ENCODE assay signal across 10 mouse cellular contexts in genomic region chr16:91548586-91548985, GRCm38 (mm10). TPM values are rescaled to one million over a fixed set of nuclear protein-coding genes. Genes with fewer than 3 reads are reported as not detected.
A peak's percentile ranks its signal among the peaks of the same experiment; 100 is the strongest.
DNase-seq lines count a peak whose midpoint lies in the region; ATAC-seq and TF ChIP-seq lines count a peak whose summit lies in the region.
"Had no signal": no experiment of that assay in that cellular context is flagged by ENCODE, and none has a peak within 500 bp of the region (broad histone marks: within the 10 kb centered on the region; RNA-seq: fewer than 3 reads in every experiment).

No protein-coding gene starts in this region.

- intact Hi-C loops in heart, adult 2 months (cut with DNase I): loop anchor here (5.0 kb wide), 2 partner anchors 36 to 49 kb away; partner anchors contain the start of gene Tmem50b
- intact Hi-C loops in heart, postnatal 36 days (cut with DNase I): loop anchor here (5.0 kb wide), 1 partner anchor 49 kb away; the partner anchor contains the start of gene Tmem50b

- peaks cover 28% of the 10 kb centered on the region for H3K4me1 ChIP-seq in heart, adult 2 months (ENCODE audit: control insufficient read depth, insufficient read depth, low read length)
- peaks cover 3% of the 10 kb centered on the region; the same call in 1 of the 2 replicates for H3K4me1 ChIP-seq in forebrain, embryonic 14.5 days (ENCODE audit: control insufficient read depth, insufficient read depth, low read length)
- H3K4me1 ChIP-seq in liver, embryonic 11.5 days (replicated peaks; ENCODE audit: control insufficient read depth, insufficient read depth, low read length): peaks cover 62% of the 10 kb centered on the region

- TF ChIP-seq CTCF in heart, adult 2 months (IDR thresholded peaks at IDR 0.05): no peak

- DNase-seq in heart, adult 2 months: no peak
- DNase-seq in heart, postnatal 36 days: no peak
- peak; percentile 35 for DNase-seq in CD4-positive, CD25-positive, alpha-beta regulatory T cell, adult 2 months (ENCODE audit: low read depth, low spot score)
- DNase-seq in forebrain, embryonic 14.5 days (ENCODE audit: low spot score): no peak
- no peak for DNase-seq in liver, embryonic 11.5 days (ENCODE audit: low spot score)
- DNase-seq in adrenal gland, postnatal 4 days (ENCODE audit: low spot score in 2 of 2): no peak
- DNase-seq in layer of hippocampus, postnatal 36 days: no peak
- no peak for DNase-seq in cerebellum, adult 11-12 months
- DNase-seq: cerebellum, postnatal 10 days; kidney, adult 11 months had no signal

- peak overlapping the region; percentile 55 for H3K9ac ChIP-seq in heart, adult 2 months (ENCODE audit: low read depth, low read length)
- H3K9ac ChIP-seq in forebrain, embryonic 14.5 days (ENCODE audit: low read length): peak overlapping the region; percentile 10; the same call in 1 of the 2 replicates
- peak overlapping the region; percentile 11 for H3K9ac ChIP-seq in liver, embryonic 11.5 days (ENCODE audit: low read depth, low read length)

- H3K27me3 ChIP-seq in heart, adult 2 months (ENCODE audit: control insufficient read depth, insufficient read depth, low read length): no peaks in the 10 kb centered on the region
- no peaks in the 10 kb centered on the region for H3K27me3 ChIP-seq in forebrain, embryonic 14.5 days (replicated peaks; ENCODE audit: control insufficient read depth, insufficient read depth, low read length)
- no peaks in the 10 kb centered on the region for H3K27me3 ChIP-seq in liver, embryonic 11.5 days (replicated peaks; ENCODE audit: control insufficient read depth, insufficient read depth, low read length)

- peaks cover 3% of the 10 kb centered on the region for H3K79me2 ChIP-seq in heart, adult 2 months (replicated peaks; ENCODE audit: control insufficient read depth, insufficient read depth, low read length)

- no peaks in the 10 kb centered on the region for H3K9me3 ChIP-seq in forebrain, embryonic 14.5 days (replicated peaks; ENCODE audit: control insufficient read depth, low read length)
- no peaks in the 10 kb centered on the region for H3K9me3 ChIP-seq in liver, embryonic 11.5 days (ENCODE audit: control insufficient read depth, low read length)

- 24% methylated on average over 5 of the region's 5 CpGs for WGBS in heart, adult 2 months
- WGBS in forebrain, embryonic 14.5 days: 42% methylated on average over 5 of the region's 5 CpGs
- WGBS in liver, embryonic 11.5 days: 34% methylated on average over 5 of the region's 5 CpGs

- TF ChIP-seq POLR2A in heart, adult 2 months (IDR thresholded peaks at IDR 0.05; ENCODE audit: insufficient read depth, low read depth, low read length): 0 out of 2 replicates have a peak, but pooled peaks have one; percentile 31

- peak overlapping the region; percentile 96 for H3K27ac ChIP-seq in heart, adult 2 months
- no peak overlapping the region for H3K27ac ChIP-seq in forebrain, embryonic 14.5 days (ENCODE audit: low read depth, low read length)
- H3K27ac ChIP-seq in liver, embryonic 11.5 days (ENCODE audit: low read depth, low read length): 0 out of 2 replicates have a peak overlapping the region, but pooled peaks have one; percentile 1

- H3K4me3 ChIP-seq in heart, adult 2 months: peak overlapping the region; percentile 96
- H3K4me3 ChIP-seq in forebrain, embryonic 14.5 days (ENCODE audit: low read depth, low read length): peak overlapping the region; percentile 7
- H3K4me3 ChIP-seq in liver, embryonic 11.5 days (ENCODE audit: low read depth, low read length): peak overlapping the region; percentile 2; the same call in 1 of the 2 replicates

- peak overlapping the region; percentile 76 for H3K4me2 ChIP-seq in forebrain, embryonic 14.5 days (ENCODE audit: low read length)
- peak overlapping the region; percentile 99 for H3K4me2 ChIP-seq in liver, embryonic 11.5 days

- no peak for ATAC-seq in forebrain, embryonic 14.5 days
- no peak for ATAC-seq in liver, embryonic 11.5 days (replicated peaks; ENCODE audit: low FRiP score)

- no peak for TF ChIP-seq EP300 in heart, adult 2 months (IDR thresholded peaks at IDR 0.05; ENCODE audit: insufficient read depth, low read depth, low read length)

- peaks cover 10% of the 10 kb centered on the region for H3K36me3 ChIP-seq in heart, adult 2 months (ENCODE audit: control insufficient read depth, insufficient read depth, low read length)
- no peaks in the 10 kb centered on the region for H3K36me3 ChIP-seq in forebrain, embryonic 14.5 days (ENCODE audit: control insufficient read depth, insufficient read depth, low read length)
- no peaks in the 10 kb centered on the region for H3K36me3 ChIP-seq in liver, embryonic 11.5 days (ENCODE audit: control insufficient read depth, insufficient read depth, low read length)

RNA-seq across cellular contexts. Expression of gene Ifngr2, which starts 1.7 kb away (rescaled TPM):
- 100 to 1,000 TPM; 120 TPM for total RNA-seq in heart, adult 2 months (2021)
- polyA plus RNA-seq in heart, adult 2 months (2012; rRNA removed): 100 and 140 TPM in 2 replicates
- 100 to 1,000 TPM; 128 to 159 TPM for total RNA-seq in heart, postnatal 36 days (2021)
- polyA plus RNA-seq in forebrain, embryonic 14.5 days (2014; fragmentation: Nextera tagmentation; extraction: Ambion mirVana): 77.3 and 100 TPM in 2 replicates
- 26.2 and 28.7 TPM in 2 replicates for polyA plus RNA-seq in liver, embryonic 11.5 days (2014; fragmentation: Nextera tagmentation; extraction: Ambion mirVana)
- 10 to 100 TPM; 38.5 to 40.9 TPM for total RNA-seq in adrenal gland, postnatal 4 days (2021)
- total RNA-seq in layer of hippocampus, postnatal 36 days (2021): 10 to 100 TPM; 52.4 to 57.2 TPM

RNA-seq across cellular contexts. Expression of gene Tmem50b, which starts 49.0 kb away (rescaled TPM):
- total RNA-seq in heart, adult 2 months (2021): 10 to 100 TPM; 47.0 to 62.7 TPM
- 63.4 and 99.8 TPM in 2 replicates for polyA plus RNA-seq in heart, adult 2 months (2012; rRNA removed)
- 10 to 100 TPM; 55.0 to 67.6 TPM for total RNA-seq in heart, postnatal 36 days (2021)
- 105 and 111 TPM in 2 replicates for polyA plus RNA-seq in forebrain, embryonic 14.5 days (2014; fragmentation: Nextera tagmentation; extraction: Ambion mirVana)
- polyA plus RNA-seq in liver, embryonic 11.5 days (2014; fragmentation: Nextera tagmentation; extraction: Ambion mirVana): 13.3 and 14.0 TPM in 2 replicates
- 10 to 100 TPM; 29.2 to 29.8 TPM for total RNA-seq in adrenal gland, postnatal 4 days (2021)
- 100 to 1,000 TPM; 115 to 124 TPM for total RNA-seq in layer of hippocampus, postnatal 36 days (2021)

Comparison
In these comparisons a context has a peak if more than half of its experiments do, and no peak if none do; other contexts are left out.
1. H3K4me3 ChIP-seq: peak in every context shown above with its lines; median percentile 96 in heart, adult 2 months; 7 in forebrain, embryonic 14.5 days; 2 in liver, embryonic 11.5 days.